Mouse (Mus musculus): Measurements from ENCODE around the gene Nfu1. TPM values are rescaled to one million over a fixed set of nuclear protein-coding genes. Genes with fewer than 3 reads are reported as not detected.

Gene Nfu1
- 10 to 100 TPM; 54.4 to 58.0 TPM for total RNA-seq (2021)

GRCm38 (mm10) chr6:87008887-87009286 is at the start of gene Nfu1:
Gene Nfu1 (plus strand): TSS chr6:87009236.
- intact Hi-C loops (cut with DNase I), result no loop called here
- DNase-seq (ENCODE audit: low spot score in 2 of 2), result no peak

GRCm38 (mm10) chr6:86963987-86964685 is 44.9 kb upstream of the Nfu1 start:
- DNase-seq (ENCODE audit: low spot score in 2 of 2), result peak in 1 of 2 experiments; percentile 14
- intact Hi-C loops (cut with DNase I), result no loop called here

GRCm38 (mm10) chr6:86967166-86967565 is 41.9 kb upstream of the Nfu1 start:
- DNase-seq (ENCODE audit: low spot score in 2 of 2), result peak in 1 of 2 experiments; percentile 40
- intact Hi-C loops (cut with DNase I), result no loop called here

GRCm38 (mm10) chr6:86973956-86974355 is 35.1 kb upstream of the Nfu1 start:
- DNase-seq (ENCODE audit: low spot score in 2 of 2), result peak in 1 of 2 experiments; percentile 69
- intact Hi-C loops (cut with DNase I), result no loop called here

- no peak for DNase-seq (ENCODE audit: low spot score in 2 of 2)
- intact Hi-C loops (cut with DNase I), result no loop called here
Observed at GRCm38 (mm10) chr6:86978156-86978908, 30.7 kb upstream of the Nfu1 start.

GRCm38 (mm10) chr6:86978909-86979265 is 30.1 kb upstream of the Nfu1 start:
- DNase-seq (ENCODE audit: low spot score in 2 of 2), result no peak
- intact Hi-C loops (cut with DNase I), result no loop called here

- intact Hi-C loops (cut with DNase I), result no loop called here
Observed at GRCm38 (mm10) chr6:86981206-86981605, 27.8 kb upstream of the Nfu1 start.

GRCm38 (mm10) chr6:86985314-86986106 is 23.5 kb upstream of the Nfu1 start:
- no peak for DNase-seq (ENCODE audit: low spot score in 2 of 2)
- intact Hi-C loops (cut with DNase I), result no loop called here

More at GRCm38 (mm10) chr6:86981206-86981605, 27.8 kb upstream of the Nfu1 start:
- no peak for DNase-seq (ENCODE audit: low spot score in 2 of 2)

GRCm38 (mm10) chr6:86989576-86989975 is 19.5 kb upstream of the Nfu1 start:
- intact Hi-C loops (cut with DNase I), result no loop called here
- no peak for DNase-seq (ENCODE audit: low spot score in 2 of 2)

- no peak for DNase-seq (ENCODE audit: low spot score in 2 of 2)
- intact Hi-C loops (cut with DNase I), result no loop called here
Observed at GRCm38 (mm10) chr6:86991041-86991440, 18.0 kb upstream of the Nfu1 start.

GRCm38 (mm10) chr6:86992349-86992748 is 16.7 kb upstream of the Nfu1 start:
- intact Hi-C loops (cut with DNase I), result no loop called here
- no peak for DNase-seq (ENCODE audit: low spot score in 2 of 2)

- DNase-seq (ENCODE audit: low spot score in 2 of 2), result no peak
- intact Hi-C loops (cut with DNase I), result no loop called here
Observed at GRCm38 (mm10) chr6:86994254-86994653, 14.8 kb upstream of the Nfu1 start.

GRCm38 (mm10) chr6:86996629-86997307 is 12.3 kb upstream of the Nfu1 start:
- intact Hi-C loops (cut with DNase I), result no loop called here
- peak; percentile 42 to 70 for DNase-seq (ENCODE audit: low spot score in 2 of 2)

GRCm38 (mm10) chr6:86997360-86997759 is 11.7 kb upstream of the Nfu1 start:
- DNase-seq (ENCODE audit: low spot score in 2 of 2), result peak in 1 of 2 experiments; percentile 40
- intact Hi-C loops (cut with DNase I), result no loop called here

- no peak for DNase-seq (ENCODE audit: low spot score in 2 of 2)
- intact Hi-C loops (cut with DNase I), result loop anchor here (5.0 kb wide), 2 partner anchors 150 to 185 kb away; no protein-coding TSS in a partner anchor
Observed at GRCm38 (mm10) chr6:87001995-87002394, 7.0 kb upstream of the Nfu1 start.

GRCm38 (mm10) chr6:87002521-87003055 is 6.4 kb upstream of the Nfu1 start:
- intact Hi-C loops (cut with DNase I), result loop anchor here (5.0 kb wide), 2 partner anchors 150 to 185 kb away; no protein-coding TSS in a partner anchor

GRCm38 (mm10) chr6:87004099-87004498 is 4.9 kb upstream of the Nfu1 start:
- DNase-seq (ENCODE audit: low spot score in 2 of 2), result no peak
- intact Hi-C loops (cut with DNase I), result loop anchor here (5.0 kb wide), 2 partner anchors 152 to 187 kb away; no protein-coding TSS in a partner anchor

More at GRCm38 (mm10) chr6:87002521-87003055, 6.4 kb upstream of the Nfu1 start:
- DNase-seq (ENCODE audit: low spot score in 2 of 2), result peak; percentile 81 to 86

- no peak for DNase-seq (ENCODE audit: low spot score in 2 of 2)
- intact Hi-C loops (cut with DNase I), result no loop called here
Observed at GRCm38 (mm10) chr6:87005577-87005976, 3.5 kb upstream of the Nfu1 start.

GRCm38 (mm10) chr6:87009692-87010328 is 774 bp downstream of the Nfu1 start:
- DNase-seq (ENCODE audit: low spot score in 2 of 2), result peak; percentile 93 to 95
- intact Hi-C loops (cut with DNase I), result no loop called here
